Mouse (Mus musculus): ENCODE measurements around the gene Pabpc4. TPM values are rescaled to one million over a fixed set of nuclear protein-coding genes. Genes with fewer than 3 reads are reported as not detected.
A peak's percentile ranks its signal among the peaks of the same experiment; 100 is the strongest.
"Not testable (repeated sequence)": the region's sequence is repeated elsewhere in the genome, so short reads cannot be mapped to it uniquely, and the experiment has no call there.

Pabpc4 gene
- polyA plus RNA-seq, 1 experiment from 2014 or later = 35.6 TPM

GRCm38 (mm10) chr4:123282500-123282899, 20.3 kb downstream of the Pabpc4 start:
- Histone ChIP-seq H3K27me3 (replicated peaks; ENCODE audit: control insufficient read depth, insufficient read depth, low read length) (no peaks in the 10 kb centered on the region), H3K4me2 (ENCODE audit: low read length) (peak overlapping the region; percentile 79), H3K9me3 (replicated peaks; ENCODE audit: control insufficient read depth, low read length) (no peaks in the 10 kb centered on the region), H3K4me3 (ENCODE audit: low read depth, low read length) (peak overlapping the region; percentile 44), H3K4me1 (ENCODE audit: control insufficient read depth, insufficient read depth, low read length) (peaks cover 18% of the 10 kb centered on the region), H3K36me3 (ENCODE audit: control insufficient read depth, insufficient read depth, low read length) (peaks cover 10% of the 10 kb centered on the region), H3K9ac (ENCODE audit: low read length) (peak overlapping the region; percentile 59), H3K27ac (ENCODE audit: low read depth, low read length) (no peak overlapping the region)
- peak; percentile 84 for DNase-seq (ENCODE audit: low spot score)
- under 1% methylated on average over 25 of the region's 25 CpGs for WGBS
- ATAC-seq = peak; percentile 90

- peak overlapping the region; percentile 59 for H3K9ac ChIP-seq (ENCODE audit: low read length)
- H3K4me3 ChIP-seq (ENCODE audit: low read depth, low read length) = peak overlapping the region; percentile 44
- peaks cover 18% of the 10 kb centered on the region for H3K4me1 ChIP-seq (ENCODE audit: control insufficient read depth, insufficient read depth, low read length)
- WGBS = 0% methylated on average over 46 of the region's 55 CpGs
- peak overlapping the region; percentile 79 for H3K4me2 ChIP-seq (ENCODE audit: low read length)
- ATAC-seq = peak; percentile 69
- DNase-seq (ENCODE audit: low spot score) = peak; percentile 11
- H3K27me3 ChIP-seq (replicated peaks; ENCODE audit: control insufficient read depth, insufficient read depth, low read length); H3K9me3 ChIP-seq (replicated peaks; ENCODE audit: control insufficient read depth, low read length); H3K27ac ChIP-seq (ENCODE audit: low read depth, low read length): not testable (repeated sequence)
- peaks cover 16% of the 10 kb centered on the region for H3K36me3 ChIP-seq (ENCODE audit: control insufficient read depth, insufficient read depth, low read length)
These were observed 20.9 kb downstream of the Pabpc4 start for GRCm38 (mm10) chr4:123282915-123283674.

GRCm38 (mm10) chr4:123283675-123284064, 21.5 kb downstream of the Pabpc4 start:
- Histone ChIP-seq H3K9ac (ENCODE audit: low read length) (peak overlapping the region; percentile 59), H3K4me1 (ENCODE audit: control insufficient read depth, insufficient read depth, low read length) (peaks cover 18% of the 10 kb centered on the region), H3K4me3 (ENCODE audit: low read depth, low read length) (peak overlapping the region; percentile 44), H3K36me3 (ENCODE audit: control insufficient read depth, insufficient read depth, low read length) (peaks cover 22% of the 10 kb centered on the region), H3K4me2 (ENCODE audit: low read length) (peak overlapping the region; percentile 79)
- ATAC-seq = peak; percentile 27
- H3K27ac ChIP-seq (ENCODE audit: low read depth, low read length); H3K27me3 ChIP-seq (replicated peaks; ENCODE audit: control insufficient read depth, insufficient read depth, low read length); H3K9me3 ChIP-seq (replicated peaks; ENCODE audit: control insufficient read depth, low read length): not testable (repeated sequence)
- DNase-seq (ENCODE audit: low spot score) = peak; percentile 4
- WGBS = 1% methylated on average over 12 of the region's 15 CpGs

- Histone ChIP-seq H3K9me3 (replicated peaks; ENCODE audit: control insufficient read depth, low read length) (no peaks in the 10 kb centered on the region), H3K27me3 (replicated peaks; ENCODE audit: control insufficient read depth, insufficient read depth, low read length) (no peaks in the 10 kb centered on the region), H3K27ac (ENCODE audit: low read depth, low read length) (no peak overlapping the region; the same call in 1 of the 2 replicates), H3K4me3 (ENCODE audit: low read depth, low read length) (no peak overlapping the region), H3K36me3 (ENCODE audit: control insufficient read depth, insufficient read depth, low read length) (peaks cover 35% of the 10 kb centered on the region), H3K4me2 (ENCODE audit: low read length) (peak overlapping the region; percentile 79), H3K4me1 (ENCODE audit: control insufficient read depth, insufficient read depth, low read length) (peaks cover 18% of the 10 kb centered on the region), H3K9ac (ENCODE audit: low read length) (peak overlapping the region; percentile 59)
- DNase-seq (ENCODE audit: low spot score) (no peak), ATAC-seq (no peak)
- 77% methylated on average over 6 of the region's 6 CpGs for WGBS
These were observed 22.8 kb downstream of the Pabpc4 start for GRCm38 (mm10) chr4:123284731-123285624.

- DNase-seq (ENCODE audit: low spot score) (no peak), ATAC-seq (no peak)
- Histone ChIP-seq H3K4me3 (ENCODE audit: low read depth, low read length) (no peak overlapping the region), H3K36me3 (ENCODE audit: control insufficient read depth, insufficient read depth, low read length) (peaks cover 51% of the 10 kb centered on the region), H3K4me2 (ENCODE audit: low read length) (no peak overlapping the region), H3K27ac (ENCODE audit: low read depth, low read length) (no peak overlapping the region), H3K9ac (ENCODE audit: low read length) (no peak overlapping the region), H3K9me3 (replicated peaks; ENCODE audit: control insufficient read depth, low read length) (no peaks in the 10 kb centered on the region), H3K4me1 (ENCODE audit: control insufficient read depth, insufficient read depth, low read length) (peaks cover 18% of the 10 kb centered on the region), H3K27me3 (replicated peaks; ENCODE audit: control insufficient read depth, insufficient read depth, low read length) (no peaks in the 10 kb centered on the region)
- 89% methylated on average over 2 of the region's 2 CpGs for WGBS
These were observed 24.6 kb downstream of the Pabpc4 start for GRCm38 (mm10) chr4:123286790-123287189.

- Histone ChIP-seq H3K27me3 (replicated peaks; ENCODE audit: control insufficient read depth, insufficient read depth, low read length) (no peaks in the 10 kb centered on the region), H3K27ac (ENCODE audit: low read depth, low read length) (no peak overlapping the region), H3K4me2 (ENCODE audit: low read length) (no peak overlapping the region), H3K36me3 (ENCODE audit: control insufficient read depth, insufficient read depth, low read length) (peaks cover 73% of the 10 kb centered on the region), H3K4me3 (ENCODE audit: low read depth, low read length) (no peak overlapping the region), H3K9ac (ENCODE audit: low read length) (no peak overlapping the region), H3K4me1 (ENCODE audit: control insufficient read depth, insufficient read depth, low read length) (peaks cover 15% of the 10 kb centered on the region), H3K9me3 (replicated peaks; ENCODE audit: control insufficient read depth, low read length) (no peaks in the 10 kb centered on the region)
- ATAC-seq (no peak), DNase-seq (ENCODE audit: low spot score) (no peak)
- WGBS = 92% methylated on average over 12 of the region's 12 CpGs
These were observed 26.9 kb downstream of the Pabpc4 start for GRCm38 (mm10) chr4:123289038-123289437.

GRCm38 (mm10) chr4:123292390-123292789, 30.2 kb downstream of the Pabpc4 start:
- no peak overlapping the region for H3K4me2 ChIP-seq (ENCODE audit: low read length)
- H3K9ac ChIP-seq (ENCODE audit: low read length) = no peak overlapping the region
- no peaks in the 10 kb centered on the region for H3K9me3 ChIP-seq (replicated peaks; ENCODE audit: control insufficient read depth, low read length)
- no peak overlapping the region for H3K4me3 ChIP-seq (ENCODE audit: low read depth, low read length)
- WGBS = 90% methylated on average over 3 of the region's 3 CpGs
- no peak overlapping the region for H3K27ac ChIP-seq (ENCODE audit: low read depth, low read length)
- peaks cover 98% of the 10 kb centered on the region for H3K36me3 ChIP-seq (ENCODE audit: control insufficient read depth, insufficient read depth, low read length)
- ATAC-seq (no peak), DNase-seq (ENCODE audit: low spot score) (no peak)
- H3K27me3 ChIP-seq (replicated peaks; ENCODE audit: control insufficient read depth, insufficient read depth, low read length) = no peaks in the 10 kb centered on the region
- no peaks in the 10 kb centered on the region for H3K4me1 ChIP-seq (ENCODE audit: control insufficient read depth, insufficient read depth, low read length)

GRCm38 (mm10) chr4:123292989-123293388, 30.8 kb downstream of the Pabpc4 start:
- Histone ChIP-seq H3K27me3 (replicated peaks; ENCODE audit: control insufficient read depth, insufficient read depth, low read length) (no peaks in the 10 kb centered on the region), H3K36me3 (ENCODE audit: control insufficient read depth, insufficient read depth, low read length) (peaks cover 98% of the 10 kb centered on the region), H3K4me1 (ENCODE audit: control insufficient read depth, insufficient read depth, low read length) (no peaks in the 10 kb centered on the region), H3K4me3 (ENCODE audit: low read depth, low read length) (no peak overlapping the region), H3K9ac (ENCODE audit: low read length) (no peak overlapping the region), H3K9me3 (replicated peaks; ENCODE audit: control insufficient read depth, low read length) (no peaks in the 10 kb centered on the region), H3K4me2 (ENCODE audit: low read length) (no peak overlapping the region), H3K27ac (ENCODE audit: low read depth, low read length) (no peak overlapping the region)
- DNase-seq (ENCODE audit: low spot score) (no peak), ATAC-seq (no peak)
- 95% methylated on average over 7 of the region's 7 CpGs for WGBS
